Mouse (Mus musculus) layer of hippocampus, postnatal 10 days (tissue): Measurements from ENCODE around the gene Chaf1b. TPM values are rescaled to one million over a fixed set of nuclear protein-coding genes. Genes with fewer than 3 reads are reported as not detected.

ENCODE experiments used
- DNase-seq, 2 experiments: peaks; one replicate each; pipeline ENCODE4 v3.0.0; 2021; ENCODE audit warnings: low spot score in 2 of 2
- total RNA-seq, 2 experiments: library from RNA; stranded (reverse); gene quantifications; 2 replicates each; pipeline ENCODE4 v1.2.3; 2021

Gene Chaf1b
- total RNA-seq, 2 experiments from 2014 or later = 3.6 to 4.2 TPM

DNA sequence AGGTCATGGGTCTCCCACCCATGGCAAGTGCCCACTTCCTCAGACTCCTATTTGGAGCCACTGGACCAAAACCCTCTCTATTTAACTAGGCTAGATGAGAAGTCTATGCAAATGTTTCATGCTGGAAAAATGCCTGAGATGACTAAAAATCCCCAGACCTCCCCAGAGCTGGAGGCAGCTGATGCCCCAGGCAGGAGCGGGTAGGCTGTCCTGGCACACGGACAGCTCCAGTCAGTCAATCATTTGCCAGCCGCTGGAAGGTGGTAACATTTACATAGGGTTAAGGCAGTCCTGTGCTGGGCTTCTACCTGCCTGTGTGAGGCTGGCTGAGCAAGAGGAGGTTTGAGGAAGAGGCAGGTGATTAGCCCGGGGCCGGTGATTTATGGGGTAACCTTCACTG is 28.5 kb downstream of the Chaf1b start:
- no peak for DNase-seq

DNA sequence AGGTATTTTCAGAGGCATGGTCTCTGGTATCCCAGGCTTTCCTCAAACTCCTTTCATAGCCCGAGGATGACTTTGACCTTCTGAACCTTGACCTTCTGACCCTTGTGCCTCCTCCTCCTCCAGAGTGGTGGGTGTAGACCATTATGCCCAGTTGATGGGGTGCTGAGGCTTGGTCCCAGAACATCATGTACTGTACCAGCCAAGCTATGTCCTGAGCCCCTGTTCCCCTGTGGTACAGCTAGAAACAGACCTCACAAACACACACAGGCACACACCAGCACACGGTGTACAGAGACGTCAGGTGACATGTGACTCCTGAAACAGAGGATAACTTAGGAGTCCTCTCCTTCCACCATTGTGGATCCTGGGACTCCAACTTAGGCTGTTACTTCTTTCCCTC is 29.1 kb downstream of the Chaf1b start:
- no peak for DNase-seq

DNA sequence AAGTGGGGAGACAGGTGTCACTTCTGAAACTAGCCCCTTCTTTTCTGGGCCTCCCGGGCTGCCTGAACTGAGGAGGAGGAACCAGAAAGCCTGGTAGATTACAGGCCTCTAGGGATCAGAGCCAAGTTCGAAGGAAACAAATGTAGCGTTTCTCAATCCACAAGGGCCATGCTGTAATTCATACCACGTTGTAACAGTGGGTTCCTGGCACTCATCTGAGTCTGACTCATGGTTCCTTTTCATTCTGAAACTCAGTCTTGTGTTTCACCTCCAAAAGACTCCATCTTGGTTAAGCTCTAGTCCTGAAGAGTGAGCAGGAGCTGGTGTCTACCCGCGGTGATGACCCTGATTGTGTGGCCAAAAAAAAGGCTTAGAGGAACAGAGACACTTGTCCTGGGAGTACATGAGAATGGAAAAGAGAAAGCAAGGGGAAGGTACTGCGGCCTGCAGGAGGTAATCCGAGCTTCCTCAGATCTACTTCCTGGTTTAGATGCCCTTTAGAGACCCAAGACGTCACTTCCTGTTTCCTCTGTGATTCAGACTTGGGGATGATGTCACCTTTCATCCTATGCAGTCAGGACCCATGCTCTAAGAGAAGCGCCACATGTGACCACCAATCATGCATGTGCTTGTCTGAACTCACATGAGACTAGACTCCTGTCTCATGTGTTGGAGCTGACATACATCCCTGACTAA is 30.3 kb downstream of the Chaf1b start:
- no peak for DNase-seq

DNA sequence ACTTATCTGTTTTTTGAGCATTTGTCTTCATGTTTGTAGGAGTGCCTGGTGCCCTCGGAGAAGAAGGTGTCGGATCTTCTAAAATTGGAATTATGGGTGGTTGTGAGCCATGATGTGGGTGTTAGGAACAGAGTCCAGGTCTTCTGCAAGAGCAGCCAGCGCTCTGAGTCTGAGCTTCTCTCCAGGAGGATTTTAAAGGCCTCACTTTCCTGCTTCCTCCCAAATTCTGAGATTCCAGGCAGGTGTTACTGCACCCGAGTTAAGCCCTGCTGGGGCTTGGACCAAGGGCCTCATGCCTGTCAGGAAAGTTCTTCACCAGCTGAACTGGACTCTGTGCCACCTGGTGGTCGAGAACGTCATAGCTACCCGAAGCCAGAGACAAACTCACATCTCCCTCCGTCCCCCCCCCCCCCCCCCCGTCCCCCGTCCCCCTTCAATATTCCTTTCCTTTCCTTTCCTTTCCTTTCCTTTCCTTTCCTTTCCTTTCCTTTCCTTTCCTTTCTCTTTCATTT is 31.7 kb downstream of the Chaf1b start:
- peak; percentile 46 to 47 for DNase-seq

DNA sequence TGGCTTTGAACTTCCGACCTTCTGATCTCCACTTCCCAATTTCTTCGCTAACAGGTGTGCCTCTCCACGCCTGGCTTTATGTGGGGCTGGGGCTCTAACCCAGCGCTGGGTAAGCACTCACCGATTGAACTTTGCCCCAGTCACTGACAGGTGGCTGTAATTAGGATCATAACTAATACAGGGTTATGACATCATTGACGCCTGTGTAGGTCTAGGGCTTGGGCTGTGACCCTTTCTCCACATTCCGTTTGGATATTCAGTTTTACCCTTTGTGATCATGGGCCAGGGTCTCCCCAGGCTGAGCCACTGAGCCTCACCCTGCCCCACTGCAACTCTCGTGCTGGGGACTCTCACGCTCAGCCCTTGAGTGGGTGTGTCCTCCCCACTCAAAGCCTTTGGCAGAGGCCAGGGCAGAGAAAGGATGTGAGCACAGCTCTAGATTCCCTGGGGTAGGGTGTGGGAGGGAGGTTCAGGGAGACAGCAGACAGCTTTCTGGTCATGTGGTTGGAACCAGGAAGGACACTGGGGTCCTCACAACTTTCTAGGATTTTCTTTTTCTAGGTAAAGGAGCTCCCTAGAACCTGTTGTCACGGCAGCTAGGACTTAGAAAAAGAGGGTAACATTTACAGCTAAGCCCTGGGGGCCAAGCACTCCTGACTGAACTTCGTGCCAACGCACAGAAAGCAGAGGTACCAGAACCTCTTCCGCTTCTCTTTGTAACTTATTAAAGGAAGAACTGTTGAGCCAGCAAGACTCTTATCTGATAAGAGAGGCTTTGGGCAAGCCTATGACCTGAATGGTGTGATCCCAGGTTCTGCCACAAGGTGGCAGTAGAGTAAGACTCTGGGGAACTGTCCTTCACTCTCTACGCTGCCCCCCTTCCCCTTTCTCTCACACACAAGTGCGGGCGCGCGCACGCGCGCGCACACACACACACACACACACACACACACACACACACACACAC is 34.3 kb downstream of the Chaf1b start:
- DNase-seq = peak; percentile 91 to 92

DNA sequence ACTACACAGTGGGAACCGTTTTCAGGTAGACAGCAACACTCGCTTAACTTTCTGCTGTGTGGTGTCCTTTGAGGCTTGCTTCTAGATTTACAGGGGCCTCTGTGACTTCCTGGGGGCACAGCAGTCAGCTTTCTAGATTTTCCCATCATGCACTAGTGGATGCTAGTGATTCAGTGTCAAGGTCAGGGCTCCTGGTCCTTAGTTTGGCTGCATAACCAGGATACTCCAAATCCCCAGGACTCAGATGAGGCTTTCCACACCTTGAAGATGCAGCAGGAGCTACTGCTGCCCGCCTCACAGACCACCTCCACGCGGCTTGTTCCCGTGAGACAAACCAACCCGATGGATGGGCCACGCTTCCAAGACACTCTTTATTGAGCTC is 35.0 kb downstream of the Chaf1b start:
- DNase-seq = no peak

DNA sequence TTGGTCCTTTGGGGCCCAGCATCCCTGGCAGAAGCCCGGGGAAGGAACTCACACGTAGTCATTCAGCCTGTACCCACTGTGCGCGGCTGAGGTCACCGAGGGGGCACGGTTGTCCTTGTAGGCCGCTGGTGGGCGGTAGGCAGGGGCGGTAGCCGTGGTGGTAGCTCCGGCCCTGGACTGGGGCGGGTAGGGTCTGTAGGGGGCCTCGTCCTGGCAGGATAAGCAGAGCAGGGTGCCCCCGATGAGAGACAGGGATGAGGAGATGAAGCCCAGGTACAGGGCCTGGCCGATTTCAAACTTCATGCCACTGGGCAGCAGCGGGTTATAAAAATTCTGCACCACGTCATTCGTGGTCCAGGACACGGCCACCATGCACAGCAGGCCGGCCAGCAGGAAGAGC is 35.5 kb downstream of the Chaf1b start:
- DNase-seq = no peak

DNA sequence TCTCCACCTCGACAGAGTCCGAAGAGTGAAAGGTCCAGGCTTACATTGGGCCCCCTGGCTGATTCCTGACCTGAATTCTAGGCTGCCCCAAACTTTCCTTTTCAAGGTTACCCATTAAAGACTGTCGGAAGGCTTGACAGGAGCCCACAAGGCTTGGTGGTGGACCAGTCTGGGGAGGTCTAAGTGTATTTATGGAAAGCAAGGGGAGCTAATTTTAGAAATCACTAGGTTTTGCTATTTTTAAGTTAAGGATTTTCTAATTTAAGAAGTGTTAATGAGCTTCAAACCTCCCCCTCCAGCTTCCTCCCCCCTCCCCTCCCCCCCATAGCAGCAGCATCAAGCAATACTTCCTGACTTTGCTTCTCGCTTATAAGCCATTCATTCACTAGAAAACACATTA is 37.0 kb downstream of the Chaf1b start:
- DNase-seq = no peak

DNA sequence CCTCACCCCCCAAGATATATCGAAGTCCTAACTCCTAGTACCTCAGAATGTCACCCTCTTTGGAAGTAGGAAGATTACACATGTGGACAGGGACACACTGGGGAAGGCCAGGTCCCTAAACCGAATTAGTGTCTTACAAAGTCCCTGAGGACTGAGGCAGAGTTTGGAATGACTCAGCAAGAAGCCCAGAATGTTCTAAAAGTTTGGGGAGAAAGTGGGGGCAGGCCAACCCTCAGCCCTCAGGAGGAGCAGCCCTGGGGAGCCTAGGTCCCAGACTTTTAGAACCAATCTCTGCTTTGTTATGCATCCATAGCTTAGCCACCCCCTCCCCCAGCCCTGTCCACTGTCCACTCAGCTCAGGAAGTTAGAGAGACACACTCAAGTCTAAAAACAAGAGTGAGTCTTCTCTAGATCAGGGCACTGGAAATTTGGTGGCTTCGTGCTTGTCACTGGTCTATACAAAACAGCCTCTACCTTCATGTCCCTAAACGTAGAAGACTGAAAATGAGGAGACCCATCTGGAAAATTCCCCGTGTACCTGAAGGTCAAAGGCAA is 39.2 kb downstream of the Chaf1b start:
- no peak for DNase-seq

DNA sequence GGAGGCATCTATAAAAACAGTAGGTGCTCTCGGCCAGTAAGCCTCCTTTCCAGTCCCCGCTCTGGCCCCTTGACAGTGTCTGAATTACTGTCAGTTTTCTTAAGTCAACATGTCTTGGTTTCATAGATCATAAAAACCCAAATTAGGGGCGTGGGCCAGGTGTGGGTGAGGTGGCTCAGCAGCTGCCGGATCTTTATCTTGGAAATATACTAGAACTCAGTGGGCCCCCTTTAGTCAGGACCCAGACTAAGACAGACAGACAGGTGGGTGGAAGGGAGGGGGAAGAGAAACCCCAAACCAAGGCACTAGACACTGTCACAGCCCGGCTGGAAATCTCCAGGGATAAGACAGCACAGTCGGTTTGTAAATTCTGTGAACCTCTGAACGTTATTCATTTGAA is 40.1 kb downstream of the Chaf1b start:
- no peak for DNase-seq

DNA sequence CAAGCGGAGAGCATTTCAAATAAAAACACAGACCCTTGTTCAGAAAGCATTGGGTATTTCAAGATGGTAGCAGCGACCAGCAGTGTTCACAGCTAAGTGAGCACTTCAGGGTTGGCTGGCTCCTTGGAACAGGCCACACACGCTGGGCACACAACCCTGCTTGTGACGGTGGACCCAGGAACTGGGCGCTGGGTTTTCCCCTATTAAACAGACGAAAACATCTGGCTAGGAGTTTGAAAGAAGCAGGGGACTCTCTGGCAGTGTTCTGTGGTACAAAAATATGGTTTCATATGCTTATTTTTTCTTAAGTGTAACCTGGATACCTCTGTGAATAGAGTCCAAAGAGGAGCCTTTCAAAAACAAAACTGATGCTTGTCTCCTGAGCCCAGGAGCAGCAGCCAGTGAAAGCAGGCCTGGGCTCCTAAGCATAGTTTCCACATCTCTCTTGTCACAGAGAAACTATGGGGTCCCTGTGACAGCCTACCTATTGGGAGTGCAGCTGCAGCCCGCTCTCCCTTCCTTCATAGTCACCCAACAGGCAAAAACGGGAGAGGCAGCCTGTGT is 42.1 kb downstream of the Chaf1b start:
- DNase-seq = no peak

DNA sequence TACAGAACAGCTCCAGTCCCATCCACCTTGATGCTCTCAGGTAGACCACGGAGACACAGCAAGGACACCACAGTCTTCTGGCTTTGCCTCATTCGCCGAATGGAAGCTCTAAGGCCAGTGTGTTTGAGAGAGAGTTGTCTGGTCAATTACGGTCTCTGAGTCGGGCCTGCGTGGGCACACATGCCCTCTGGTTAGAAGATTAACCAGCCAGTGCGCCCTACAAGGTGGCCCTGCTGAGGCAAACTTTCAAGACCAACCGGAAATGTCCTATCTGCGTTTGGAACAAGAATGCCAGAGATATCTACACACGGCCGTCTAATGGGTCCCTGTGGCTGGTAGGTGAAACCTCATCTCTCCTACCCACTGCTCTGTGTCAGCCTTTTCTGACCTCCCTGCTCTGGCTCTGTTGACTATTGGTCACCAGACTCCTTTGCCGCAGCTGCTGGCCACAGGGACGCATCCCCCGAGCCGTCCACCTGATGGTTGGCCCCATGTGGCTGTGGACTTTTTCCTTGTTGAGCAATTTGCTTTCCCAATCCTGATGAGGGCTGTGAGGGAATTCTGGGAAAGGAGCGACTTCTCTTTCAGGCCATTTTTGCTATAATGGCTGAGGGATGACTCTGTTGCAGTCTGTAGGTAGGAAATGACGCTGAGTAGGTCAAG is 45.8 kb downstream of the Chaf1b start:
- DNase-seq = no peak

DNA sequence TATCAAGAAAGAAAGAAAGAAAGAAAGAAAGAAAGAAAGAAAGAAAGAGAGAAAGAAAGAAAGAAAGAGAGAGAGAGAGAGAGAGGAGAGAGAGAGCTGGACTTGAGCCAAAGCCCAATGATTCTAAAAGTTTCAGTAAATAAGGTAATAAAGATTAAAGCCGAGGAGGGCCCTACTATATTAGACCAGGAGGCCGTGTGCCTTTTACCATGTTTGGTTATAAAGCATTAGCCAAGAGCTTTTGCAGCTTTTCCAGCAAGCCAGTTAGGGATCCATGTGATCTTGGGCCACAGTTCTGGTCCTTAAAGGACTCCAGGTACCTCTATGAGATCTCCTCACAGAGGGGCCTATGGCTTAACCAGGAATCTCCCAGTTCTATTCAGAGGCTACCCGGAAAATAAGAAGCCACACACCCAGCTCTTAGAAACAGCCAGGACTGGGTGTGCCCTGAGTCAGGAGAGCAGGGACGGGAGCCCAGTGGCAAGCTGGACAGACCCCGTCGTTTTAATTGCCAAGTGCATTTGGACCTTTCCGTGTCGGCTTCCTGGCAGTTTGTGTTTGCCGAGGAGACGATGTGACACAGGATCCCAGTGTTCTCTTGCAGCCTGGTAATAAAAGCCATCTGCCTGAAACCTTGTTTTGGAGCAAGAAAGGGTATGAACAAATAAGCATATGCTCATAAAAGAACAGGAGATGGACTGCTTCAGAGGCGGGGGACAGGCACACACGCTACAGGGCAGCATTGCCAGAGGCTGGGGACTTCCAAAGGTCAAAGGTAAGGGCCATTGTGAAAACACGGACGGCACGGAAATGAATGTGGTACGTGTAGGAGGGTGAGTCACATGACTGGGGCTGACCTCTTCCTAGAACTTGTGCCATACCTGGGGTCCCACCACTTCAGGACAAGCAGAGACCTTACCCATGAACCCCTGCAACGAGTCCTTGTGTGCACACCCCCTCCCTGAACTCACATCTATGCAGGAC is 48.8 kb downstream of the Chaf1b start:
- no peak for DNase-seq

DNA sequence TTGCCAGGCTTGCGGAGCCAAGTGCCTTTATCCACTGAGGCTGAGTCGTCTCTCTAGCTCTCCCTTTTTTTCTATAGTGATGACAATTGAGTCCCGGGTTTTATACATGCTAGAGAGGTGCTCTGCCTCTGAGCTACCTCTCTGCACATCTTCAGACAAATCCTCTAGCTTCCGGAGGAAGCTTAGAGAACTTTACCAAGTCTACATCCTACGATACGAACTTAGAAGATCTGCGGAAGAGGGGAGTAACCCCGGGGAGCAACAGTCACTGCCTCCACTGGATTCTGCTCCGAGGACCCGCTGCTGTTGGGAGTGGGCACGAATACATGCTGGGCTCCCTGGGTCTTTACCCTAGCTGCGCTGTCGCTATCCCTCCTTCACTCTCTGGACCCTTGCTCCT is 50.9 kb downstream of the Chaf1b start:
- DNase-seq = no peak

DNA sequence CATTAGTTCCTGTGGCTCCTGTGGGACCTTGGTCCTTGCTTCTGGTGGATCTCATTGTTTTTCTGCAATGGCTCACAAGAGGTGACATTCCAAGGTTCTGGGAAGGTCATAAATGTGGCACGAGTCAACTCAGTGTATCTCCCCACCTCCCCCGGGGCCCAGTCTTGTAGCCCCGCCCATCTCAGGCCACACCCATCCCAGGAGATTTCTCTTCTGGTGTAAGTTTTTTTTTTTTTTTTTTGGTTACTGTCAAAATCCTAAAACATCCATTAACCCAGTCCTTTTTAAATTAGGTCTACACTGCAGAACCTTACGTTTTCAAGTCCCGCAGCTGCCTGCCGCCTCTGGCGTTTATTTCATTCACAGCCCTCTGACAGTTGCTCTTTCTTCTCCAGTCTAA is 51.3 kb downstream of the Chaf1b start:
- no peak for DNase-seq

DNA sequence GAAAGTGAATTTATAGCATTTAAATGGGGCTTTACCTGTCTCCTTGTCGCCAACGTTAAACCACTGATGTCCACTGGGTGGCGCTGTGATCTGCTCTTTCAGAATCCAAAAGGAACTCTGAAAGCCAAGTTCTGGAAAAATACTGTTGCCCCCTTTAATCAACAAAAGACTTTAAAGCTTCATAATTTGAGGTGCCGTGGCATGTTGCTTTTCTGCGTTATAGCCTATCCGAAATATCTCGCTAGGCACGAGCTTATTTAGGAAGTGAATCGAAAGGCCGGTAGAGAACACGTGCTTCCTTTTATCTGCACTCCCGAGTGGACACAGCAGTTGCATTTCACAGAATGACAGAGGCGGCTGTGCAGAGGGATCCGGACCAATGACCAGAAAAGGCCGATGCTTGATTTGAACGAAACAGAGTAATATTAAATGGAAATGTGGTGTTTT is 54.7 kb downstream of the Chaf1b start:
- DNase-seq = peak; percentile 83 to 86

DNA sequence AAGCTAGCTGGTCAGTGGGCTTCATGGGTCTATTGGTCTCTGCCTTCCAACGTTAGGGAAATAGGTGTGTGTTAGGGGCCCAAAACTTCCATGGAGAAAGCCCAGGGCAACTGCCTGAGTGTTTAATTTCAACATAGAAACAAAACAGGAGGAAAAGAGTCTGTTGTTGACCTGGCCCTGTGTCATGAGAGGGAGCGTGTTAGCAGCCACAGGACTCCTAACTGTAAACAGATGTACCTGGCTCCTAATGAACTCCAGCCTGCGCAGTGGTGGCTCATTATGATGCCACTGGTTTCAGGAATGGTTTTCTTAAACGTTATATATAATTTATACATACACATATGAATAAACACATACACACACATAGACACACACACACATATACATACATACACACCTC is 56.3 kb downstream of the Chaf1b start:
- no peak for DNase-seq

DNA sequence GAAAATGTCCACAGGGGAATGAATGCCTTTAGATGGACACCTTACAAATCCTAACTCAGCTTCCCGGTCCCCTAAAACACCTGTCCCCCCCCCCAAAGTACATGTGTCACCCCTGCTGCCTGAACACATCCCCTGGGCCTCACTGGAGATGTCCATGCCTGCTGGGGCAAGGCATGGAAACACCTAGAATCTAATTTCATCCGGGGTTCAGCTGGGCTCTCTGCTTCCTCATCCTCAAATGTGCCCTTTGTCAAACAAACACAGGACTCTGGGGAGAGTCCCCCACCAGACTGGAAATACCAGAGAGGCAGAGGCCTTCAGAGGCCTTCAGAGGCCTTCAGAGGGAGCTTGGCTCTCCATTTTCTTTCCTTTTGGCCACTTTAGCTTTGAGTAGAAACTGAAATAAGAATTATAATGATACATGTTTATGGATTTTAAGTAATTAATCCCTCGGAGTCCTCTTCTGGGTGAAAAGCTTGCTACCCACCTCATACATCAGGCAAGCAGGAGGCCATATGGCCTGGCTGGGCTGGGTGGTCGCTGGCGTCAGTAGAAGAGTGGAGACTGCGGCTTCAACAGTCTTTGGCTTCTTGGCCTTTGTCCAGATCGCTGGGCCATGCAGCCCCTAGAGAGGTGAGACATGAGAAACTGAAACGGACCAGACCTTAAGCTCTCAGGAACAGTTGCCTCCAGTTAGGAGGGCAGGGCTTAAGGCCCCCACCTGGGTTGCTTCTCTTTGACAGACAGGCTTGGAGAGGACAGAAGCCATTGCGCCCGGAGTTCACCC is 58.3 kb downstream of the Chaf1b start:
- DNase-seq = no peak
